Mouse (Mus musculus): ENCODE data around the gene Ctnnd1.

Gene Ctnnd1

GRCm38 (mm10) chr2:84646138-84646537 lies 4.4 kb downstream of the Ctnnd1 start:
- DNase-seq, result no peak

- no peak for DNase-seq
Measured at GRCm38 (mm10) chr2:84640833-84641232, 9.7 kb downstream of the Ctnnd1 start.

GRCm38 (mm10) chr2:84638428-84639220 lies 11.9 kb downstream of the Ctnnd1 start:
- no peak for DNase-seq

GRCm38 (mm10) chr2:84637452-84638165 lies 13.0 kb downstream of the Ctnnd1 start:
- DNase-seq, result no peak

- DNase-seq, result no peak
Measured at GRCm38 (mm10) chr2:84636231-84636741, 14.3 kb downstream of the Ctnnd1 start.

GRCm38 (mm10) chr2:84635611-84636010 lies 15.0 kb downstream of the Ctnnd1 start:
- peak; percentile 53 to 59 for DNase-seq

GRCm38 (mm10) chr2:84634934-84635482 lies 15.6 kb downstream of the Ctnnd1 start:
- DNase-seq, result no peak

GRCm38 (mm10) chr2:84634006-84634405 lies 16.6 kb downstream of the Ctnnd1 start:
- no peak for DNase-seq

GRCm38 (mm10) chr2:84632999-84633398 lies 17.6 kb downstream of the Ctnnd1 start:
- no peak for DNase-seq

GRCm38 (mm10) chr2:84632001-84632400 lies 18.6 kb downstream of the Ctnnd1 start:
- no peak for DNase-seq

- DNase-seq, result no peak
Measured at GRCm38 (mm10) chr2:84627036-84627435, 23.5 kb downstream of the Ctnnd1 start.

- no peak for DNase-seq
Measured at GRCm38 (mm10) chr2:84626366-84626975, 24.1 kb downstream of the Ctnnd1 start.

GRCm38 (mm10) chr2:84624201-84624600 lies 26.4 kb downstream of the Ctnnd1 start:
- DNase-seq, result no peak

- DNase-seq, result no peak
Measured at GRCm38 (mm10) chr2:84623428-84624119, 27.0 kb downstream of the Ctnnd1 start.

- no peak for DNase-seq
Measured at GRCm38 (mm10) chr2:84622668-84623067, 27.9 kb downstream of the Ctnnd1 start.

- DNase-seq, result no peak
Measured at GRCm38 (mm10) chr2:84619646-84620340, 30.8 kb downstream of the Ctnnd1 start.

GRCm38 (mm10) chr2:84618914-84619313 lies 31.7 kb downstream of the Ctnnd1 start:
- DNase-seq, result no peak

- peak in 1 of 2 experiments; percentile 60 for DNase-seq
Measured at GRCm38 (mm10) chr2:84617637-84618515, 32.7 kb downstream of the Ctnnd1 start.

GRCm38 (mm10) chr2:84612764-84613163 lies 37.8 kb downstream of the Ctnnd1 start:
- no peak for DNase-seq

- DNase-seq, result no peak
Measured at GRCm38 (mm10) chr2:84607842-84608241, 42.7 kb downstream of the Ctnnd1 start.

GRCm38 (mm10) chr2:84600977-84601376 lies 49.6 kb downstream of the Ctnnd1 start:
- DNase-seq, result no peak
